Mouse (Mus musculus) ES-E14 (cell line): ENCODE data around the gene Ccdc57.

Experiments
- CHD2 ChIP-seq: IDR thresholded peaks from 2 replicates; pipeline ENCODE4 v1.6.1; 2014; ENCODE audit warnings: mild to moderate bottlenecking, low read depth, low read length, inconsistent platforms
- ZC3H11A ChIP-seq: IDR thresholded peaks from 2 replicates; pipeline ENCODE4 v1.6.1; 2012; ENCODE audit warnings: low read depth, mild to moderate bottlenecking, inconsistent platforms, low read length, borderline replicate concordance

- no peak for TF ChIP-seq CHD2
- TF ChIP-seq ZC3H11A, result no peak
These were observed 37.1 kb upstream of the Ccdc57 start for GRCm38 (mm10) chr11:120969742-120970141.
